In genomic region chr1:164481645-164482354, GRCm38 (mm10) we compare ENCODE assay signal across 22 mouse cellular contexts. TPM values are rescaled to one million over a fixed set of nuclear protein-coding genes. Genes with fewer than 3 reads are reported as not detected.
A peak's percentile ranks its signal among the peaks of the same experiment; 100 is the strongest.
DNase-seq lines count a peak whose midpoint lies in the region; ATAC-seq and TF ChIP-seq lines count a peak whose summit lies in the region.
"Had no signal": no experiment of that assay in that cellular context is flagged by ENCODE, and none has a peak within 500 bp of the region (broad histone marks: within the 10 kb centered on the region; RNA-seq: fewer than 3 reads in every experiment).

No protein-coding gene starts in this region.

- no peak for ATAC-seq in hindbrain, embryonic 16.5 days
- ATAC-seq: forebrain, postnatal 0 days; hindbrain, postnatal 0 days had no signal

- H3K79me2 ChIP-seq in myocyte (ENCODE audit: control insufficient read depth, insufficient read depth) = no peaks in the 10 kb centered on the region

- peak overlapping the region; percentile 19 for H3K4me2 ChIP-seq in myocyte (ENCODE audit: low read depth)
- no peak overlapping the region for H3K4me2 ChIP-seq in hindbrain, embryonic 16.5 days (ENCODE audit: low read length)
- H3K4me2 ChIP-seq: heart, embryonic 13.5 days had no signal

- 62% methylated on average over 9 of the region's 9 CpGs for WGBS in hindbrain, embryonic 16.5 days

- H3K27ac ChIP-seq in hindbrain, embryonic 16.5 days (ENCODE audit: low read depth, low read length) = no peak overlapping the region
- H3K27ac ChIP-seq: forebrain, embryonic 10.5 days; heart, embryonic 13.5 days; hindbrain, postnatal 0 days; macrophage; midbrain, embryonic 10.5 days had no signal

- no peaks in the 10 kb centered on the region for H3K27me3 ChIP-seq in myocyte (ENCODE audit: control insufficient read depth, insufficient read depth, insufficient read length)
- H3K27me3 ChIP-seq in hindbrain, embryonic 16.5 days (replicated peaks; ENCODE audit: control insufficient read depth, insufficient read depth, low read length) = no peaks in the 10 kb centered on the region
- H3K27me3 ChIP-seq: heart, embryonic 13.5 days had no signal

- peak; percentile 30 for DNase-seq in adrenal gland, adult 8-10 months
- DNase-seq in adrenal gland, postnatal 4 days (ENCODE audit: low spot score in 2 of 2) = no peak
- DNase-seq in 416B (ENCODE audit: low read depth) = peak; percentile 9
- peak; percentile 49 for DNase-seq in ZHBTc4 (ENCODE audit: low read depth, low spot score)
- no peak for DNase-seq in spleen, postnatal 14 days (ENCODE audit: low spot score in 2 of 2)
- DNase-seq in cerebellum, postnatal 10 days = no peak
- DNase-seq: B cell, adult 2 months; cerebellum, adult 18-20 months; forebrain, postnatal 0 days; kidney, adult 8-10 months; kidney, postnatal 36 days; left cerebral cortex, postnatal 4 days; liver; lung, adult 2 months; spleen, adult 18-20 months had no signal

- no peaks in the 10 kb centered on the region for H3K4me1 ChIP-seq in hindbrain, embryonic 16.5 days (ENCODE audit: control insufficient read depth, insufficient read depth, low read depth, low read length)

- H3ac ChIP-seq in myocyte (ENCODE audit: control insufficient read depth, insufficient read length) = no peak overlapping the region

- TF ChIP-seq POLR2A in myocyte (IDR thresholded peaks at IDR 0.05; ENCODE audit: insufficient read length, low read depth) = no peak

- H3K36me3 ChIP-seq in myocyte (ENCODE audit: control insufficient read depth, insufficient read depth) = no peaks in the 10 kb centered on the region
- no peaks in the 10 kb centered on the region for H3K36me3 ChIP-seq in hindbrain, embryonic 16.5 days (ENCODE audit: control insufficient read depth, insufficient read depth, low read length)
- H3K36me3 ChIP-seq: forebrain, embryonic 10.5 days; heart, embryonic 13.5 days; midbrain, embryonic 10.5 days had no signal

- no peaks in the 10 kb centered on the region for H3K9me3 ChIP-seq in hindbrain, embryonic 16.5 days (ENCODE audit: control insufficient read depth, low read length)
- H3K9me3 ChIP-seq: forebrain, embryonic 10.5 days; heart, embryonic 13.5 days; midbrain, embryonic 10.5 days had no signal

- H3K4me3 ChIP-seq in myocyte = no peak overlapping the region
- no peak overlapping the region for H3K4me3 ChIP-seq in hindbrain, embryonic 16.5 days (ENCODE audit: low read length)
- H3K4me3 ChIP-seq: forebrain, embryonic 10.5 days; heart, embryonic 13.5 days; midbrain, embryonic 10.5 days had no signal

- no peak overlapping the region for H3K9ac ChIP-seq in hindbrain, embryonic 16.5 days (ENCODE audit: low read depth, low read length)
- H3K9ac ChIP-seq: forebrain, postnatal 0 days; heart, embryonic 13.5 days had no signal

TF ChIP-seq in myocyte, 11 proteins besides CTCF, POLR2A, EP300 and RAD21:
- TF ChIP-seq MAX (IDR thresholded peaks at IDR 0.05; ENCODE audit: low read depth) (no peak), MYOD1 (IDR thresholded peaks at IDR 0.05; ENCODE audit: control insufficient read depth in 1 of 3, insufficient read length in 2 of 3, low read depth in 2 of 3) (no peak), POLR2AphosphoS2 (IDR thresholded peaks at IDR 0.05; ENCODE audit: insufficient read length, low read depth) (no peak), CEBPB (IDR thresholded peaks at IDR 0.05; ENCODE audit: insufficient read depth, poor library complexity, severe bottlenecking) (no peak), USF1 (IDR thresholded peaks at IDR 0.05; ENCODE audit: low read depth) (no peak), SRF (IDR thresholded peaks at IDR 0.05; ENCODE audit: control insufficient read depth, insufficient read length, low read depth) (no peak), MYOG (IDR thresholded peaks at IDR 0.05; ENCODE audit: control insufficient read depth in 1 of 3, insufficient read depth in 1 of 3, insufficient read length in 2 of 3, low read depth in 2 of 3) (no peak), REST (IDR thresholded peaks at IDR 0.05; ENCODE audit: insufficient read depth, insufficient read length) (no peak), TCF12 (IDR thresholded peaks at IDR 0.05; ENCODE audit: insufficient read depth, poor library complexity, severe bottlenecking) (no peak), TCF3 (IDR thresholded peaks at IDR 0.05; ENCODE audit: insufficient read length, low read depth) (no peak), E2F4 (IDR thresholded peaks at IDR 0.05; ENCODE audit: insufficient read depth) (no peak)

RNA-seq across cellular contexts. Expression of gene Atp1b1, which starts 23.6 kb away (rescaled TPM):
- total RNA-seq in adrenal gland, adult 8-10 months (2022) = 100 to 1,000 TPM in 1 of 4 experiments, 10 to 100 TPM in 3; 72.9 to 103 (median 83.7) TPM
- 100 to 1,000 TPM; 101 to 236 TPM for total RNA-seq in adrenal gland, postnatal 4 days (2021)
- polyA plus RNA-seq in myocyte (2012; fragmentation: generic; extraction: Trizol) = 34.7 TPM
- polyA plus RNA-seq in hindbrain, embryonic 16.5 days (2015; fragmentation: Nextera tagmentation; extraction: Ambion mirVana) = 383 and 485 TPM in 2 replicates

Comparison
In these comparisons a context has a peak if more than half of its experiments do, and no peak if none do; other contexts are left out.
1. DNase-seq: peak in adrenal gland, adult 8-10 months (single experiment), 416B (single experiment) and ZHBTc4 (single experiment); none in adrenal gland, postnatal 4 days (0 of 2), spleen, postnatal 14 days (0 of 2) and cerebellum, postnatal 10 days (0 of 2).